Mouse (Mus musculus) kidney, adult 2 months (tissue): ENCODE measurements at regions not wholly inside any gene's neighbourhood (a gene's known extent, or its start where the extent isn't known, plus 50 kb on each side); places are given as distances from the start of the nearest gene placed in this dataset.

Experiments used
- CTCF ChIP-seq: fragments of 200-500 bp; conservative IDR thresholded peaks from 2 replicates; pipeline ENCODE4 v1.5.1; 2011; ENCODE audit warnings: low read depth, mild to moderate bottlenecking, control low read depth, low read length, moderate library complexity, mixed read lengths; ENCODE audit not compliant: insufficient read depth, insufficient read length
- POLR2A ChIP-seq: fragments of 200-500 bp; IDR thresholded peaks from one replicate; pipeline ENCODE4 v1.6.1; 2011; ENCODE audit warnings: low read depth, low read length, control low read depth

DNA sequence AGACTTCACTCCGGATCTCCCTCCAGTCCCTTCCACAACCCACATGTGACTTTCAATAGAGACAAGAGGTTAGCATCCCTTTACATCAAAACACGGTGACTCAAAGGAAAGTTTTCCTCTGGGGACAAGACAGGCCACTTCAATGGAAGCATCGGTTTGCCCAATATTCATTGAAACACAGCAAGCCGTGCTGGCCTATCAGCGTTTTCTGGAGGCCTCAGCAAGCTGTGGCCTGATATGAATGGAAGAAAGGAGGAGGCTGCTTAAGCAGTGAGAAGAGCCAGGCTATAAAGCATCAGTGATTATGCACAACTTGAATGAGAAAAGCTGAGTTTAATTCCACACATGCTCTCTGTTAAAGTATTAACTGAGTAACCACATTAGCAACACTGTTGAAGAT, 125.3 kb upstream of the Map3k7 start:
- TF ChIP-seq CTCF (no peak), POLR2A (no peak)
